Mouse (Mus musculus) limb, embryonic 14.5 days (tissue): ENCODE results near the gene Spred3. TPM values are rescaled to one million over a fixed set of nuclear protein-coding genes. Genes with fewer than 3 reads are reported as not detected.

Experiments used
- ATAC-seq: fragments of 200-750 bp; cut with Nextera tagmentation; 2 replicates; pipeline ENCODE4 v1.8.0; 2017; ENCODE audit warnings: low read depth, moderate number of reproducible peaks, moderate TSS enrichment; ENCODE audit not compliant: low FRiP score
- DNase-seq: peaks from one replicate; pipeline ENCODE4 v3.0.0-alpha.2; 2015; ENCODE audit warnings: low spot score
- H3K27ac ChIP-seq: fragments of 300-500 bp; sonication (generic); replicated peaks from 2 replicates; pipeline ENCODE4 v1.5.1; 2014; ENCODE audit warnings: low read depth, mild to moderate bottlenecking, low read length, moderate library complexity, mixed read lengths
- H3K27me3 ChIP-seq: fragments of 300-500 bp; sonication (generic); 2 replicates; pipeline ENCODE4 v1.6.1; 2014; ENCODE audit warnings: low read length, mixed read lengths; ENCODE audit not compliant: control insufficient read depth, insufficient read depth
- H3K36me3 ChIP-seq: fragments of 300-500 bp; sonication (generic); 2 replicates; pipeline ENCODE4 v1.6.1; 2014; ENCODE audit warnings: mild to moderate bottlenecking, low read length, moderate library complexity, mixed read lengths; ENCODE audit not compliant: control insufficient read depth, insufficient read depth
- H3K4me1 ChIP-seq: fragments of 300-500 bp; sonication (generic); 2 replicates; pipeline ENCODE4 v1.6.1; 2014; ENCODE audit warnings: antibody characterized with exemption, low read length, mixed read lengths; ENCODE audit not compliant: control insufficient read depth, insufficient read depth
- H3K4me2 ChIP-seq: fragments of 300-500 bp; sonication (generic); replicated peaks from 2 replicates; pipeline ENCODE4 v1.6.1; 2014; ENCODE audit warnings: low read depth, mild to moderate bottlenecking, low read length, moderate library complexity; ENCODE audit not compliant: severe bottlenecking
- H3K4me3 ChIP-seq: fragments of 300-500 bp; sonication (generic); replicated peaks from 2 replicates; pipeline ENCODE4 v1.5.1; 2014; ENCODE audit warnings: low read length
- H3K9ac ChIP-seq: fragments of 300-500 bp; sonication (generic); 2 replicates; pipeline ENCODE4 v1.6.1; 2014; ENCODE audit warnings: mild to moderate bottlenecking, low read depth, low read length, moderate library complexity; ENCODE audit not compliant: severe bottlenecking
- H3K9me3 ChIP-seq: fragments of 300-500 bp; sonication (generic); 2 replicates; pipeline ENCODE4 v1.6.1; 2016; ENCODE audit warnings: low read length; ENCODE audit not compliant: control insufficient read depth
- POLR2A ChIP-seq: fragments of 200-500 bp; IDR thresholded peaks from 2 replicates; pipeline ENCODE4 v1.8.0; 2012; ENCODE audit warnings: inconsistent platforms, mild to moderate bottlenecking, moderate library complexity, borderline replicate concordance; ENCODE audit not compliant: insufficient read depth, insufficient read length; ENCODE audit errors: extremely low read depth
- WGBS: fragments of 180-500 bp; shearing (Covaris S2); extraction: QIAGEN DNeasy Blood & Tissue Kit; methylation state at CpG from one replicate; pipeline ENCODE4 v1.1.7; 2014; 5-methylcytosine and 5-hydroxymethylcytosine counted together
- polyA plus RNA-seq, 2 experiments: library from polyadenylated mRNA; depleted of rRNA in 1 of 2; stranded (reverse) in 1 of 2; unstranded in 1 of 2; fragments of >200 nt; fragmentation: Nextera tagmentation in 1 of 2; extraction: Ambion mirVana in 1 of 2; gene quantifications; 2 replicates each; pipeline versions ENCODE4 v1.2.1 to v1.2.3; 2012 to 2014

Spred3 gene
- polyA plus RNA-seq, 2 experiments = 3.5 to 14.2 TPM

DNA sequence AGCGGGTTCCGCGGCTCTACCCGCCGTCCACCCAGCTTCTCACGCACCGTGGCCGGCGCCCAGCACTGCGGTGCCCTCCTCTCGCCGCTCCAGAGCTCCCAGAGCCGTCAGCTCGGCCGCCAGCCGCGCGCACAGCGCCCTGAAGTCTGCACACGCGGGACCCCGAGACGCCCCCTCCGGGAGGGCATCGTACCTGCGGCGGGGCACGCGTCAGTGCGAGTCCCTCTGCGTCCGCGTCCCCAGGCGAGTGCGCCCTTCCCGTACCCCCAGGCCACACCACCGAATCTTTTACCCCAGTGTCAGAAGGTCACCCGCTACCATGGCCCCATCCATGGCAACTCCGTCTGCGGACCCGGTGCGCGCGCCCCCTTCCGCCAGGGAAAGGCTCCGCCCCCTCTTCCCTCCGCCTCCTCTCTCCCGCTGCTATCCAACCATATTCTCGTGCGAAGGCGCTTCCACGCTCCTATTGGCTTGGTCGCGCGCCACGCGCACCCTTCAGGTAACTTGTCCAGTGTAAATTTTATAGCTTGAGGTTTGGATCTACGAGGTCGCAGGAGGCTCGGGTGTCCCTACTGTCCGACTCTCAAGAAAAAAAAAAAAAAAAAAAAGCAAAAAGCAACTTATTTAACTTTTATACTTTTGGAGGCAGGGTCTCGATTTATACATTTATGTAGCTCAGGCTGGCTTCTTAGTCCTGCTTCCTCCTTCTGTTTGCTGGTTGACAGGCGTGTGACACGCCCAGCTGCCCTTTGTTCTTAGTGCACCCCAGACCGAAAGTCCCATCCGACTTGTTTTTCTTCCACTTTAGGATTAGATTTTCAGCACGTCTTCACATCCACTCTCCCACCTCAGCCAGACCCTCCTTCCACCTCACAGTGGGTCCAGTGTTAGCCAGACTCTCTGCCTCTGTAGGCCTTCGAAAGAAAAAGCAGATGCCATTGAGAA lies 14.1 kb downstream of the Spred3 start, which contains the start of gene Fam98c:
Fam98c (minus strand) TSS at position 397 of the 945 bp plus-strand sequence.
- DNase-seq = peak; percentile 89
- Histone ChIP-seq H3K4me1 (peaks cover 6% of the 10 kb centered on the region), H3K4me3 (peak within 1 kb of the TSS; percentile 75), H3K9me3 (no peaks in the 10 kb centered on the region), H3K27me3 (peaks cover 14% of the 10 kb centered on the region), H3K4me2 (peak within 1 kb of the TSS; percentile 96), H3K36me3 (peaks cover 5% of the 10 kb centered on the region), H3K27ac (peak within 1 kb of the TSS; percentile 77), H3K9ac (peak within 1 kb of the TSS; percentile 66)
- TF ChIP-seq POLR2A = no peak
- 4% methylated on average over 68 of the region's 68 CpGs for WGBS
- peak; percentile 83 for ATAC-seq

DNA sequence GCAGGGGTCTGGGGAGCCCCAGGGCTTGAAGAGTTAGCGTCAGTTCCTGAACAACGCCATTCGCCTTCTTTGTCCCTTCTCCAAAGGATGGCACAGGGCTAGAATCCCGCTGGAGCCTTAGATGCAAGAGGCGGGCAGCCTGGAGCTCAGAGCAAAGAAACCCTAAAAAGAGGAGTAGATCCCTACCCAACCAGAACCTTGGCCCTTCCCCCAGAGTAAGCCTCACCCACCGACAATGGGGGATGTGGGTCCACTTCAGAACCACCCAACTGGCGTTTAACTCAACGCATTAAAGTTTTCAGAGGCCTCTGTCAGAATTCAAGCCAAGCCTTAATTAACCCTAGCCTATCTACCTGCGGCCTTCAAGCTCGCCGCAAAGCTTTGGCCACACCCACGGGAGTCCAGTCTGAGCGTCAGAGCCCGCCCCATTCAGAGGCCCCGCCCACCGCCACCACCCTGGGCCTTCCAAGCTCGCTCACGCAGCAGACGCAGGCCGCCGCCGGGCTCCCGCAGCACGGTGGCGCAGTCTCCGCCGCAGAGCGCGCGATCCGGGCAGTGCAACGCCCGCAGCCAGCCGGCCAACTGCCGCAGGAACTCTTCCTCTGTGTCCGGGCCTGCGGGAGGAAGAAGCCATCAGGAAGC lies 14.9 kb downstream of the Spred3 start:
- H3K36me3 ChIP-seq = no peaks in the 10 kb centered on the region; the same call in 1 of the 2 replicates
- DNase-seq (peak; percentile 76), ATAC-seq (peak; percentile 89)
- no peaks in the 10 kb centered on the region for H3K9me3 ChIP-seq
- peak overlapping the region; percentile 77 for H3K27ac ChIP-seq
- peak overlapping the region; percentile 96 for H3K4me2 ChIP-seq
- TF ChIP-seq POLR2A = no peak
- peaks cover 14% of the 10 kb centered on the region for H3K27me3 ChIP-seq
- H3K9ac ChIP-seq = peak overlapping the region; percentile 66
- peak overlapping the region; percentile 75 for H3K4me3 ChIP-seq
- H3K4me1 ChIP-seq = peaks cover 6% of the 10 kb centered on the region
- WGBS = 16% methylated on average over 18 of the region's 37 CpGs

DNA sequence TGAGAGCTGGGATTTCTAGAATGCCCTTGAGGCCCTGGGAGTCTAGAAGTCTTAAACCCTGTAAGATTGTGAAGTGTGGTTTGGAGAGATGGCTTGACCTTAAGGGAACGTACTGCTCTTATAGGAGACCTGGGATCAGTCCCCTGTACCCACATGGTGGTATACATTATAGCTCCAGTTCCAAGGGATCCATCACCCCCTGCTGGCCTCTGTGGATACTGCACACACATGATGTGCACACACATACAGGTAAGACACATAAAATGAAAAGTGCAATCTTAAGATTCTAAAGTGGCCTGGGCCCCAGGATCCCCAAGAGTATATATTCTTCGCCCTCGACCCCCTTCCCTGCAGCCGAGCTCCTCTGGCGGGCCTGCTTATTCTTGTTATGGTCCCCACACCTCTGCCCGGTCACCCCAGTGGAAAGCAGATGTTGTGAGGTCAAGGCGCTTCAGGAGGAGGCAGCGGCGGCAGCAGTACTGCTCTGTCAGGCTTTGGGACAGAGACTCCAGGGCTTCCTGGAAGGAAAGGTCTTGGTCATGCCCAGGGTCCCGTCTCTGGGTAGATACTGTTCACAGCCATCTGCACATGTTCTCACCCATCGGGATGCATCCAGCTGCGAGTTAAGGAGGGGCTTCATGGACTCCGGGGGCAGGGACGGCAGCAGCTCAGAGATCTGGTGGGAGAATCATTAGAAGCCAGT lies 16.0 kb downstream of the Spred3 start:
- TF ChIP-seq POLR2A = no peak
- Histone ChIP-seq H3K4me3 (no peak overlapping the region), H3K9ac (no peak overlapping the region), H3K9me3 (no peaks in the 10 kb centered on the region), H3K27me3 (peaks cover 12% of the 10 kb centered on the region), H3K4me1 (peaks cover 6% of the 10 kb centered on the region), H3K36me3 (no peaks in the 10 kb centered on the region; the same call in 1 of the 2 replicates), H3K27ac (no peak overlapping the region), H3K4me2 (no peak overlapping the region)
- no peak for ATAC-seq
- no peak for DNase-seq
- WGBS = 93% methylated on average over 14 of the region's 14 CpGs

DNA sequence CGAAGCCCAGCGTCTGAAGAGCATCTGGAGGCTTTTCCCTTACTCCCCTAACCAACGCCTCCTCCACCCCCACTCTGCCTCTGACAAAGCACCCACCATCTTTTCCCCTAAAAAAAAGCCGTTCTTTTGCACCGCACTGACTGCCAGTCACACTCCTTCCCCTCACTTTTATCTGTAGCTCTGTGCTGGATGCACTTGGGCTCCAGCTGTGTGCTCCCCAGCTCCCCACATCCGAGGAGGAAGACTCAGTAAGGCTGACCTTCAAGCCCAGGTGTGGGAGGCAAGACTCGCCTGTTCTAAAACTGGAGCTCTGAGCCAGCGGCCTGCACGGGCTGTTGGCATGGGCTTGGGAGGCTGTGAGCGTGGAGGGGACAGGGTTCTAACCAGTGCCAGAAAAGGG lies 18.7 kb downstream of the Spred3 start:
- 70% methylated on average over 10 of the region's 10 CpGs for WGBS
- H3K27ac ChIP-seq = no peak overlapping the region

DNA sequence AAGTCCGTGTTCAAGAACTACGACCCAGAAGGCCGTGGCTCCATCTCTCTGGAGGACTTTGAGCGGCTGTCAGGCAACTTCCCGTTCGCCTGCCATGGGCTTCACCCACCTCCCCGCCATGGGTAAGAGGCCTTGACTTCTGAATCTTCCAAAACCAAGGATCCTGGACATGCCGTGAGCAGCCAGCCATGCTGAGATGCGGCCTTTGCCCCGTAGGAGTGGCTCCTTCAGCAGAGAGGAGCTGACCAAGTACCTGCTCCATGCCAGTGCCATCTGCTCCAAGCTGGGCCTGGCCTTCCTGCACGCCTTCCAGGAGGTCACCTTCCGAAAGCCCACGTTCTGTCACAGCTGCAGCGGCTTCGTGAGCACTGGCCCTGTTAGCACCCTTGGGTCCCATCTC lies 21.4 kb downstream of the Spred3 start:
- no peak overlapping the region for H3K27ac ChIP-seq
- H3K9ac ChIP-seq = no peak overlapping the region
- 92% methylated on average over 15 of the region's 15 CpGs for WGBS
- no peaks in the 10 kb centered on the region for H3K27me3 ChIP-seq
- H3K9me3 ChIP-seq = no peaks in the 10 kb centered on the region
- no peaks in the 10 kb centered on the region; the same call in 1 of the 2 replicates for H3K36me3 ChIP-seq
- DNase-seq (no peak), ATAC-seq (no peak)
- H3K4me1 ChIP-seq = no peaks in the 10 kb centered on the region
- H3K4me2 ChIP-seq = no peak overlapping the region
- TF ChIP-seq POLR2A = no peak
- H3K4me3 ChIP-seq = no peak overlapping the region

More for the DNA sequence above, 18.7 kb downstream of the Spred3 start:
- TF ChIP-seq POLR2A = no peak
- Histone ChIP-seq H3K27me3 (no peaks in the 10 kb centered on the region), H3K9me3 (no peaks in the 10 kb centered on the region), H3K4me1 (peaks cover 6% of the 10 kb centered on the region), H3K4me2 (no peak overlapping the region), H3K36me3 (no peaks in the 10 kb centered on the region; the same call in 1 of the 2 replicates), H3K9ac (no peak overlapping the region), H3K4me3 (no peak overlapping the region)
- DNase-seq = no peak
- ATAC-seq = no peak
